Mouse (Mus musculus) adipocyte (in vitro differentiated cells): ENCODE results near the gene Perm1.

Experiments used
- DNase-seq: peaks from one replicate; pipeline ENCODE4 v3.0.0-alpha.2; 2016; ENCODE audit warnings: low spot score

Gene Perm1

GRCm38 (mm10) chr4:156249567-156249966 is 33.9 kb downstream of the Perm1 start:
- no peak for DNase-seq

GRCm38 (mm10) chr4:156251081-156251480 is 35.4 kb downstream of the Perm1 start:
- no peak for DNase-seq

GRCm38 (mm10) chr4:156252140-156252539 is 36.5 kb downstream of the Perm1 start:
- no peak for DNase-seq

GRCm38 (mm10) chr4:156252619-156253018 is 37.0 kb downstream of the Perm1 start:
- no peak for DNase-seq

- DNase-seq: no peak
Measured at GRCm38 (mm10) chr4:156253043-156253442, 37.4 kb downstream of the Perm1 start.

GRCm38 (mm10) chr4:156254361-156255077 is 38.9 kb downstream of the Perm1 start:
- DNase-seq: no peak

GRCm38 (mm10) chr4:156255078-156255839 is 39.6 kb downstream of the Perm1 start, which contains the start of gene Samd11:
Samd11 (minus strand) TSS chr4:156255657.
- no peak for DNase-seq
